In the genomic region with DNA sequence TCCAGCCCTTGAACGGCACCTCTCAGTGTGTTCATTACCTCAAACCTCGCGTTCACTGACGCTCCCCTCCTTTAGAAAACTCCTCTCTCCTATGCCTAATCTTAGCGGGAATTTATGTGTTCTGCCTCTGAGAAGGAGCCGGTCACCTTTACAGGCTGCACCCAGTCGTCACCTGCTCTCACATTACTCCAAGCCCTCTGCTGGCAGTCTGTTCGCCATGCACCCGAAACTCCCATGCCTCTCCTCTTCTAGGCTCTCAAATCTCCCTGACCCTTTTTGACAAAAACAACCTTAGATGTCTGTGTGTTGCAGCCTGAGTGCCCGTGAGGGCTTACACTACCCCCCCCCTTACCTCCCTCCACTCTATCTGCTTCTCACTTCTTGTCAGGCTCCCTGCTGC, we compare ENCODE assay signal across 10 mouse cellular contexts. TPM values are rescaled to one million over a fixed set of nuclear protein-coding genes. Genes with fewer than 3 reads are reported as not detected.
DNase-seq lines count a peak whose midpoint lies in the region; ATAC-seq and TF ChIP-seq lines count a peak whose summit lies in the region.
"Had no signal": no experiment of that assay in that cellular context is flagged by ENCODE, and none has a peak within 500 bp of the region (broad histone marks: within the 10 kb centered on the region; RNA-seq: fewer than 3 reads in every experiment).

No protein-coding gene starts in this region.

- TF ChIP-seq EP300 in stomach, postnatal 0 days (optimal IDR thresholded peaks at IDR 0.05), result no peak

- TF ChIP-seq CTCF in hindbrain, postnatal 0 days (IDR thresholded peaks at IDR 0.05; ENCODE audit: low read depth), result peak; percentile 51
- 0 out of 2 replicates have a peak, but pooled peaks have one; percentile 29 for TF ChIP-seq CTCF in spleen, adult 2 months (IDR thresholded peaks at IDR 0.05; ENCODE audit: extremely low read depth, insufficient read depth, insufficient read length, insufficient replicate concordance)
- peak; percentile 68 for TF ChIP-seq CTCF in stomach, postnatal 0 days (IDR thresholded peaks at IDR 0.05; ENCODE audit: low read depth)

- WGBS in hindbrain, postnatal 0 days, result 42% methylated on average over 10 of the region's 10 CpGs
- 47% methylated on average over 10 of the region's 10 CpGs for WGBS in hindbrain, embryonic 13.5 days
- 52% methylated on average over 10 of the region's 10 CpGs for WGBS in spleen, adult 2 months
- 41% methylated on average over 10 of the region's 10 CpGs for WGBS in embryonic facial prominence, embryonic 10.5 days
- 28% methylated on average over 10 of the region's 10 CpGs for WGBS in stomach, postnatal 0 days

- peak; percentile 47; the same call in 1 of the 2 replicates for ATAC-seq in hindbrain, postnatal 0 days
- no peak for ATAC-seq in hindbrain, embryonic 13.5 days (ENCODE audit: low FRiP score)
- peak; percentile 61 for ATAC-seq in stomach, postnatal 0 days (ENCODE audit: low FRiP score, low TSS enrichment)
- ATAC-seq: intestine, embryonic 16.5 days had no signal

- no peak overlapping the region for H3K9ac ChIP-seq in hindbrain, postnatal 0 days (replicated peaks; ENCODE audit: low read length)
- no peak overlapping the region for H3K9ac ChIP-seq in hindbrain, embryonic 13.5 days
- H3K9ac ChIP-seq in stomach, postnatal 0 days (ENCODE audit: low read length), result no peak overlapping the region
- H3K9ac ChIP-seq: liver, embryonic 13.5 days; neural tube, embryonic 12.5 days had no signal

- no peak overlapping the region for H3K4me2 ChIP-seq in hindbrain, postnatal 0 days (ENCODE audit: low read depth, low read length)
- H3K4me2 ChIP-seq in hindbrain, embryonic 13.5 days, result no peak overlapping the region
- H3K4me2 ChIP-seq in stomach, postnatal 0 days (replicated peaks; ENCODE audit: low read depth), result no peak overlapping the region
- H3K4me2 ChIP-seq: liver, embryonic 13.5 days; neural tube, embryonic 12.5 days had no signal

- no peak overlapping the region for H3K27ac ChIP-seq in hindbrain, postnatal 0 days
- no peak overlapping the region for H3K27ac ChIP-seq in hindbrain, embryonic 13.5 days
- no peak overlapping the region for H3K27ac ChIP-seq in spleen, adult 2 months (ENCODE audit: insufficient read depth, low read length)
- no peak overlapping the region for H3K27ac ChIP-seq in embryonic facial prominence, embryonic 10.5 days (replicated peaks)
- H3K27ac ChIP-seq in stomach, postnatal 0 days (replicated peaks), result no peak overlapping the region
- H3K27ac ChIP-seq: liver, embryonic 13.5 days; neural tube, embryonic 12.5 days had no signal

- H3K27me3 ChIP-seq in hindbrain, postnatal 0 days (ENCODE audit: insufficient read depth, low read length), result no peaks in the 10 kb centered on the region
- no peaks in the 10 kb centered on the region for H3K27me3 ChIP-seq in hindbrain, embryonic 13.5 days
- no peaks in the 10 kb centered on the region for H3K27me3 ChIP-seq in spleen, adult 2 months (ENCODE audit: control insufficient read depth, insufficient read depth, low read length)
- H3K27me3 ChIP-seq in embryonic facial prominence, embryonic 10.5 days (replicated peaks; ENCODE audit: low read depth, poor library complexity, severe bottlenecking), result no peaks in the 10 kb centered on the region
- H3K27me3 ChIP-seq in stomach, postnatal 0 days (ENCODE audit: control insufficient read depth, insufficient read depth, low read length), result no peaks in the 10 kb centered on the region
- H3K27me3 ChIP-seq: liver, embryonic 13.5 days; neural tube, embryonic 12.5 days had no signal

- H3K9me3 ChIP-seq in hindbrain, postnatal 0 days (ENCODE audit: low read length), result no peaks in the 10 kb centered on the region
- no peaks in the 10 kb centered on the region for H3K9me3 ChIP-seq in hindbrain, embryonic 13.5 days
- H3K9me3 ChIP-seq in embryonic facial prominence, embryonic 10.5 days, result 0 out of 2 replicates have a peak, but pooled peaks cover 4% of the 10 kb centered on the region
- H3K9me3 ChIP-seq in stomach, postnatal 0 days (ENCODE audit: control insufficient read depth, low read length), result no peaks in the 10 kb centered on the region
- H3K9me3 ChIP-seq: liver, embryonic 13.5 days; neural tube, embryonic 12.5 days had no signal

- H3K36me3 ChIP-seq in hindbrain, postnatal 0 days (ENCODE audit: insufficient read depth, low read length), result no peaks in the 10 kb centered on the region
- no peaks in the 10 kb centered on the region for H3K36me3 ChIP-seq in hindbrain, embryonic 13.5 days
- H3K36me3 ChIP-seq in spleen, adult 2 months (ENCODE audit: control insufficient read depth, insufficient read depth, low read length), result no peaks in the 10 kb centered on the region
- peaks cover 32% of the 10 kb centered on the region for H3K36me3 ChIP-seq in embryonic facial prominence, embryonic 10.5 days (replicated peaks)
- H3K36me3 ChIP-seq in stomach, postnatal 0 days (ENCODE audit: control insufficient read depth, insufficient read depth, low read length), result no peaks in the 10 kb centered on the region
- H3K36me3 ChIP-seq: liver, embryonic 13.5 days; neural tube, embryonic 12.5 days had no signal

- DNase-seq in hindbrain, postnatal 0 days (ENCODE audit: low spot score), result peak; percentile 19
- DNase-seq in spleen, adult 2 months (ENCODE audit: low read depth in 1 of 2, low spot score in 2 of 2), result no peak
- no peak for DNase-seq in spleen, adult 18-20 months
- DNase-seq in embryonic facial prominence, embryonic 10.5 days (ENCODE audit: low spot score), result peak; percentile 36
- DNase-seq in stomach, postnatal 0 days (ENCODE audit: low spot score), result peak; percentile 55
- DNase-seq in cerebellum, adult 11-12 months, result no peak
- DNase-seq: liver, embryonic 13.5 days had no signal

- TF ChIP-seq POLR2A in spleen, adult 2 months (IDR thresholded peaks at IDR 0.05; ENCODE audit: low read depth, low read length), result no peak

- no peak overlapping the region for H3K4me3 ChIP-seq in hindbrain, postnatal 0 days (ENCODE audit: low read length)
- H3K4me3 ChIP-seq in hindbrain, embryonic 13.5 days, result no peak overlapping the region
- no peak overlapping the region for H3K4me3 ChIP-seq in spleen, adult 2 months (ENCODE audit: extremely low read depth, insufficient read depth, insufficient read length)
- H3K4me3 ChIP-seq in embryonic facial prominence, embryonic 10.5 days, result no peak overlapping the region
- H3K4me3 ChIP-seq in stomach, postnatal 0 days (ENCODE audit: low read depth, low read length), result no peak overlapping the region
- H3K4me3 ChIP-seq: liver, embryonic 13.5 days; neural tube, embryonic 12.5 days had no signal

- H3K4me1 ChIP-seq in hindbrain, postnatal 0 days (ENCODE audit: insufficient read depth, low read length), result no peaks in the 10 kb centered on the region
- H3K4me1 ChIP-seq in hindbrain, embryonic 13.5 days (replicated peaks), result no peaks in the 10 kb centered on the region
- peaks cover 11% of the 10 kb centered on the region; the same call in 1 of the 2 replicates for H3K4me1 ChIP-seq in spleen, adult 2 months (ENCODE audit: control insufficient read depth, insufficient read depth, insufficient read length)
- H3K4me1 ChIP-seq in embryonic facial prominence, embryonic 10.5 days, result no peaks in the 10 kb centered on the region
- no peaks in the 10 kb centered on the region for H3K4me1 ChIP-seq in stomach, postnatal 0 days (replicated peaks; ENCODE audit: control insufficient read depth, insufficient read depth)
- H3K4me1 ChIP-seq: liver, embryonic 13.5 days; neural tube, embryonic 12.5 days had no signal

RNA-seq across cellular contexts. Expression of a gene that starts 13.2 kb away (rescaled TPM):
- not detected in 2 replicates for total RNA-seq in hindbrain, postnatal 0 days (2014; rRNA removed)
- polyA plus RNA-seq in hindbrain, postnatal 0 days (2015; fragmentation: Nextera tagmentation; extraction: Ambion mirVana), result 0.23 and 0.33 TPM in 2 replicates
- polyA plus RNA-seq in hindbrain, embryonic 13.5 days (2015; fragmentation: Nextera tagmentation; extraction: Ambion mirVana), result 0.27 and 0.47 TPM in 2 replicates
- 6.6 and 8.2 TPM in 2 replicates for polyA plus RNA-seq in spleen, adult 2 months (2012; rRNA removed)
- 0.12 and 0.18 TPM in 2 replicates for polyA plus RNA-seq in embryonic facial prominence, embryonic 10.5 days (2016; fragmentation: Nextera tagmentation; extraction: Ambion mirVana)
- polyA plus RNA-seq in stomach, postnatal 0 days (2015; fragmentation: Nextera tagmentation; extraction: Ambion mirVana), result 1.9 TPM in 2 replicates

RNA-seq across cellular contexts. Expression of a gene that starts 19.2 kb away (rescaled TPM):
- 0.25 TPM in 1 of 2 replicates, not detected in the other for total RNA-seq in hindbrain, postnatal 0 days (2014; rRNA removed)
- polyA plus RNA-seq in hindbrain, postnatal 0 days (2015; fragmentation: Nextera tagmentation; extraction: Ambion mirVana), result 0.10 and 0.48 TPM in 2 replicates
- polyA plus RNA-seq in hindbrain, embryonic 13.5 days (2015; fragmentation: Nextera tagmentation; extraction: Ambion mirVana), result 0.53 and 0.66 TPM in 2 replicates
- polyA plus RNA-seq in spleen, adult 2 months (2012; rRNA removed), result 3.2 and 4.1 TPM in 2 replicates
- 8.7 and 8.8 TPM in 2 replicates for polyA plus RNA-seq in embryonic facial prominence, embryonic 10.5 days (2016; fragmentation: Nextera tagmentation; extraction: Ambion mirVana)
- polyA plus RNA-seq in stomach, postnatal 0 days (2015; fragmentation: Nextera tagmentation; extraction: Ambion mirVana), result not detected in 2 replicates

RNA-seq across cellular contexts. Expression of a gene that starts 28.5 kb away (rescaled TPM):
- total RNA-seq in hindbrain, postnatal 0 days (2014; rRNA removed), result 1.1 and 1.5 TPM in 2 replicates
- 0.71 and 1.5 TPM in 2 replicates for polyA plus RNA-seq in hindbrain, postnatal 0 days (2015; fragmentation: Nextera tagmentation; extraction: Ambion mirVana)
- polyA plus RNA-seq in hindbrain, embryonic 13.5 days (2015; fragmentation: Nextera tagmentation; extraction: Ambion mirVana), result 1.7 and 2.0 TPM in 2 replicates
- polyA plus RNA-seq in spleen, adult 2 months (2012; rRNA removed), result not detected in 2 replicates
- polyA plus RNA-seq in embryonic facial prominence, embryonic 10.5 days (2016; fragmentation: Nextera tagmentation; extraction: Ambion mirVana), result 0.24 and 0.40 TPM in 2 replicates
- 0.62 and 0.72 TPM in 2 replicates for polyA plus RNA-seq in stomach, postnatal 0 days (2015; fragmentation: Nextera tagmentation; extraction: Ambion mirVana)
- polyA plus RNA-seq: intestine, embryonic 16.5 days had no signal

Comparison
In these comparisons a context has a peak if more than half of its experiments do, and no peak if none do; other contexts are left out.
1. DNase-seq: peak in hindbrain, postnatal 0 days (single experiment), embryonic facial prominence, embryonic 10.5 days (single experiment) and stomach, postnatal 0 days (single experiment); none in spleen, adult 2 months (0 of 2), spleen, adult 18-20 months (0 of 2) and cerebellum, adult 11-12 months (single experiment).
2. Peak in every context shown above with its lines, with median percentiles within 50 percentile points of each other: CTCF ChIP-seq.